Mouse (Mus musculus): ENCODE data around the gene Fxyd1.
A peak's percentile ranks its signal among the peaks of the same experiment; 100 is the strongest.

Fxyd1 gene

DNA sequence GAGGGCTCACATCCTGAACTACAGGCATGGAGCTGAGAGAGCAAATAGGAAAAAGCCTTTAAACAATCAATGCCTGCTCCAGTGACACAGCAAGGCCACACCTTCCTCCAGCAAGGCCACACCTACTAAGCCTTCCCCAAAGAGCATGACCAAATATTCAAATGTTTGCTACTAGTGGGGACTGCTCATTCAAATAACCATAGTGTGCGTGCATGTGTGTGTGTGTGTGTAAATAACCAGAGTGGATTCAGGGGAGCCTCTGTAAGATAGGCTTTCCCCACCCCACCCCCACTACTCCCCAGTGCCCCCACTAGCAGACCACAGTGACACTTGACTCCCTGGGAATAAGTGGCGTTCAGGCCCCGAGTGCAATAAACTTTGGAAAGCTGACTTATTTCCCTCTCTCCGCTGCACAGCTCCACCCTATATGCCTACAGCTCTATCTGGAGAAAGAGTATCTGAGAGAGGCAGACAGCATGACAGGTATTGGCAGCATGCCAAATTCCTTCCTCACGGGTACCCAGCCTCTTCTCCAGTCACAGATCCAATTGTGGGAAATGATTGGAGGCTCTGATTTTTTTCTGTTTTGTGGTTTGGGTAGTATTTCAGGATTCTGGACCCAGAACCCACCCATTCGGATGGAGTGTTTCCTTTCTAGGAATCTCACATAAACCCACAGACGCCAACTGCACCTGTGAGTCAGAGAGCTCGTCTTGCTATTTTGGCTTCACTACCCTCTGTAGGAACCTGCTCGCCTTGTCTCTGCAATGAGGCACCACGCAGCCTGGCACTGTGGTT, 39.7 kb downstream of the Fxyd1 start:
- no peak for DNase-seq (ENCODE audit: low spot score)

DNA sequence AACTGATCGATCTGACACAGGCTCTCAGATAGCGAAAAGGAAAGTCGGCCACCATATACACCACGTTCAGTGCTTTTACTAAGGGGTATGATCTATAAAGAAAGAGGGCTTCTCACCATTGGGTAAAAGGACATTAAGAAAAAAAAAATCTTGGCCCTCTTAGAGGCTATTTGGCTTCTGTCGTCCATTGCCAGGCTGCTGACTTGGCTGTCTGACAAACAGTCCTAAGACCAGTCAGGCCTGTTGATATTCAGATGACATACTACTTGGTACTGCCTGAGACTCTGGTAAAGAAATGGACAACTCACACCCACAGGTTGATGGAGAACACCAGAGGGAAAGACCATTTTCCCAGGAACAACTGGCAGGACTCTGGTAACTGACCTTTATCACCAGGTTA, 44.0 kb downstream of the Fxyd1 start:
- no peak for DNase-seq (ENCODE audit: low spot score)

DNA sequence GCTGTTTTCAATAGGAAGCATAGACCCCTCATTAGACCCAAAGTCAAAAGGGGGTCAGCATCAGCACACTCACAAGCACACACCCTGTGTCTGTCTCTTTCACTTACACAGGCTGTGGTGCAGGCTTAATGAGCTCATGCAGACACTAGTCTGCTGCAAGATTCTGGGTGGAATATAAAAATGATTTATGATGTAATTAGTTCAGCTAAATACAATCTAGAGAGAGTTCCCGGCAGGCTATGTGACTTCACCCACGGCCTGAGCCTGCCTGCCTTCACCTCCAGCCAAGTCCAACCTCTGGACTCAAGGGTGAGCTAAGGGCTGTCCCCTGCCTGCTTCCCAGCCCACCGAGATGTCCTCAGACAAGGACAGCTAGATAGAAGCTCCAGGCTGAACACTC, 48.1 kb downstream of the Fxyd1 start:
- DNase-seq (ENCODE audit: low spot score), result no peak

DNA sequence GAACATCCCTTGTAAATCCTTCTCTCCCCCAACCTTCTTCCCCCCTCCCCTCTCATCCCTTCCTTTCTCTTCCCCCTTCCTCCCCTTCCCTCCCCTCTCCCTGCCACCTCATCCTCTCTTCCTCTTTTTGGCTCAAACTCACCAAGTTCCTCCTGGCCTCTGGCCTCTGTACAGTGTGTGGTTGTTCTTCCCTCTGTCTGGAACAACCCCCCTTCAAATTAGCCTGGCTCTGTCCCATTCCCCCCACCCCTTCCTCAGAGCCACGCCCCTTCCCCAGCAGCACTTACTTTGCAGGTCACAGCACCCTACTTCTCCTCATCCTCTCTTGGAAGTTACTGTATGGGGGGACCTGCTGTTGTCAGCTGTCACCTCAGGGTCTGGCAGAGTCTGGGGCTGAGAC, 48.8 kb downstream of the Fxyd1 start:
- DNase-seq (ENCODE audit: low spot score), result no peak

DNA sequence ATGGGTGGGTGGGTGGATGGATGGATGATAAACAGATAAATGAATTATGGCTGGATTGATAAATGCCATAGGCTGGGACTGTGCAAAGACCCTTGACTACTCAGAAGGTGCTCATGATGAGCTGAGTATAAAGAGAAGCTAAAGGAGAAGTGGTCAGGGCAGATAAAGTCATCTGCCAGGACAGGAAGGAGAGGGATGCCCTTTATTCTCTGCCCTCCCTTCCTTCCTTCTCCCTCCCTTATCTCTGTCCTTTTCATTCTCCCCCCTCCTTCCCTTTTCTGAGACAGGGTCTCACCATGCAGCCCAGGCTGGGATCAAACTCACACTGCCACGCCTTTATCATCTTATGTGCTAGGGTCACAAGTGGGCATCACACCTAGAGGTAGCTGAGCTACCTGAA, 49.2 kb downstream of the Fxyd1 start:
- no peak for DNase-seq (ENCODE audit: low spot score)

DNA sequence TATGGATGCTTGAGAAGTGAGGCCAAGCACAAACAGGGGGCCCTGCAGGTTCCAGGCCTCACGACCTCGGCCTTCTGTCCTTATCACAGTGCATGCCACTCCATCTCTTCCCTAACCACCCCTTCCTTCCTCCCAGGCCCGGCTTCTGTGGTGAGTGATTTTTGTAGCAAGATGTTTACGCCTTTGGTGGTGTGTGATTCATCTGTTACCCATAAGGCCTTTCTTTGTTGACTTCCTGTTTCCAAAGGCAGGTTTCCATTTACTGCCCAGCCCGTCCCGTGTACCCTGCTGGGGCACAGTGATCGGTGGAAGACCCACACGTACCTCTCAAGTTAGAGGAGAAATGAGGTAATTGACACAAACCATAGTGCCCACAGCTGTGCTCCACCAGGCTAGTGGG, 54.3 kb downstream of the Fxyd1 start:
- peak; percentile 86 for DNase-seq (ENCODE audit: low spot score)

Data from lung, postnatal 25 days (tissue).